Comparison of ENCODE assay signal across 17 mouse cellular contexts in the genomic region with DNA sequence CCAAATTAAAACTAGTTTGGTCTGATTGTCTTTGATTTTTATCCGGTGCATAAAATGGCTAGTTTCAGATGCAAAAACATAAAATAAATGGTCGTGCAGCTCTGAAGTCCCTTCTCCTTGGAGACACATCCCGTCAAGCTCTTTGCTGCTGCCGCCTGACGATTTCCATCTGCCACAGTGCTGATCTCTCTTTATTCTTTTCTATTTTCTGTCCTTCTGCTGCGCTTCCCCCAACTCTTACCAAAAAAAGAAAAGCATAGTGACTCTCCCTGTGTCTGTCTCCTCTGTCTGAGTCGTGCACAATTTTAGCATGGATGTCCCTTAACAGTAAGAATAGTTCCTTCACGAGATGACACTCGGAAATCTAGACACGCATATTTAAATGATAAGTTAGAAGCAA.
DNase-seq lines count a peak whose midpoint lies in the region; ATAC-seq lines count a peak whose summit lies in the region.
"Had no signal": no experiment of that assay in that cellular context is flagged by ENCODE, and none has a peak within 500 bp of the region (broad histone marks: within the 10 kb centered on the region; RNA-seq: fewer than 3 reads in every experiment).

No protein-coding gene starts in this region.

- H3K4me1 ChIP-seq in forebrain, embryonic 15.5 days, result peaks cover 13% of the 10 kb centered on the region
- H3K4me1 ChIP-seq in forebrain, embryonic 13.5 days, result peaks cover 17% of the 10 kb centered on the region
- no peaks in the 10 kb centered on the region for H3K4me1 ChIP-seq in kidney, embryonic 15.5 days
- peaks cover 16% of the 10 kb centered on the region; the same call in 1 of the 2 replicates for H3K4me1 ChIP-seq in lung, embryonic 15.5 days
- peaks cover 6% of the 10 kb centered on the region for H3K4me1 ChIP-seq in neural tube, embryonic 15.5 days
- H3K4me1 ChIP-seq: neural tube, embryonic 12.5 days; stomach, embryonic 15.5 days had no signal

- 81% methylated on average over 10 of the region's 10 CpGs for WGBS in forebrain, embryonic 15.5 days
- WGBS in forebrain, embryonic 13.5 days, result 83% methylated on average over 10 of the region's 10 CpGs
- WGBS in kidney, embryonic 15.5 days, result 77% methylated on average over 10 of the region's 10 CpGs
- WGBS in lung, embryonic 15.5 days, result 42% methylated on average over 10 of the region's 10 CpGs
- WGBS in neural tube, embryonic 15.5 days, result 75% methylated on average over 10 of the region's 10 CpGs

- H3K4me3 ChIP-seq in forebrain, embryonic 15.5 days, result no peak overlapping the region
- H3K4me3 ChIP-seq in forebrain, embryonic 13.5 days, result no peak overlapping the region
- no peak overlapping the region for H3K4me3 ChIP-seq in kidney, embryonic 15.5 days (replicated peaks)
- H3K4me3 ChIP-seq in lung, embryonic 15.5 days, result no peak overlapping the region
- H3K4me3 ChIP-seq in neural tube, embryonic 15.5 days (replicated peaks), result no peak overlapping the region
- H3K4me3 ChIP-seq: limb, embryonic 15.5 days; midbrain, embryonic 10.5 days; neural tube, embryonic 12.5 days; stomach, embryonic 15.5 days had no signal

- peak; percentile 67 for DNase-seq in kidney, postnatal 10 days
- DNase-seq in lung, postnatal 25 days (ENCODE audit: low spot score), result no peak
- peak; percentile 53 to 80 for DNase-seq in right cerebral cortex, postnatal 10 days (ENCODE audit: low spot score in 2 of 2)
- DNase-seq: embryo, embryonic 11 days; gastrocnemius, postnatal 14 days; liver, postnatal 0 days had no signal

- no peaks in the 10 kb centered on the region for H3K9me3 ChIP-seq in forebrain, embryonic 15.5 days
- no peaks in the 10 kb centered on the region for H3K9me3 ChIP-seq in forebrain, embryonic 13.5 days (replicated peaks)
- no peaks in the 10 kb centered on the region for H3K9me3 ChIP-seq in kidney, embryonic 15.5 days (replicated peaks)
- no peaks in the 10 kb centered on the region for H3K9me3 ChIP-seq in lung, embryonic 15.5 days
- no peaks in the 10 kb centered on the region for H3K9me3 ChIP-seq in neural tube, embryonic 15.5 days (replicated peaks)
- H3K9me3 ChIP-seq: G1E; limb, embryonic 15.5 days; midbrain, embryonic 10.5 days; neural tube, embryonic 12.5 days; stomach, embryonic 15.5 days had no signal

- no peak overlapping the region for H3K4me2 ChIP-seq in forebrain, embryonic 15.5 days (replicated peaks)
- no peak overlapping the region for H3K4me2 ChIP-seq in forebrain, embryonic 13.5 days
- H3K4me2 ChIP-seq in kidney, embryonic 15.5 days, result no peak overlapping the region
- peak overlapping the region; percentile 18; the same call in 1 of the 2 replicates for H3K4me2 ChIP-seq in lung, embryonic 15.5 days
- H3K4me2 ChIP-seq in neural tube, embryonic 15.5 days, result no peak overlapping the region
- H3K4me2 ChIP-seq: limb, embryonic 15.5 days; neural tube, embryonic 12.5 days; stomach, embryonic 15.5 days had no signal

- peak overlapping the region; percentile 50 for H3K27ac ChIP-seq in forebrain, embryonic 15.5 days (replicated peaks)
- no peak overlapping the region for H3K27ac ChIP-seq in forebrain, embryonic 13.5 days
- H3K27ac ChIP-seq in kidney, embryonic 15.5 days, result no peak overlapping the region
- peak overlapping the region; percentile 10; the same call in 1 of the 2 replicates for H3K27ac ChIP-seq in lung, embryonic 15.5 days
- H3K27ac ChIP-seq in neural tube, embryonic 15.5 days (replicated peaks), result no peak overlapping the region
- H3K27ac ChIP-seq: limb, embryonic 15.5 days; neural tube, embryonic 12.5 days; stomach, embryonic 15.5 days had no signal

- H3K36me3 ChIP-seq in forebrain, embryonic 15.5 days, result no peaks in the 10 kb centered on the region
- no peaks in the 10 kb centered on the region for H3K36me3 ChIP-seq in forebrain, embryonic 13.5 days (ENCODE audit: poor library complexity, severe bottlenecking)
- no peaks in the 10 kb centered on the region for H3K36me3 ChIP-seq in kidney, embryonic 15.5 days
- H3K36me3 ChIP-seq in lung, embryonic 15.5 days, result no peaks in the 10 kb centered on the region
- H3K36me3 ChIP-seq in neural tube, embryonic 15.5 days, result no peaks in the 10 kb centered on the region
- H3K36me3 ChIP-seq: G1E; limb, embryonic 15.5 days; midbrain, embryonic 10.5 days; neural tube, embryonic 12.5 days; stomach, embryonic 15.5 days had no signal

- no peak for ATAC-seq in forebrain, embryonic 15.5 days (replicated peaks)
- ATAC-seq in forebrain, embryonic 13.5 days, result no peak
- no peak for ATAC-seq in kidney, embryonic 15.5 days (replicated peaks; ENCODE audit: low FRiP score)
- ATAC-seq in lung, embryonic 15.5 days (ENCODE audit: borderline replicate concordance, extremely low read depth, low FRiP score, low TSS enrichment), result peak; percentile 60; the same call in 1 of the 2 replicates
- no peak for ATAC-seq in neural tube, embryonic 15.5 days (ENCODE audit: low FRiP score)
- ATAC-seq: CD4-positive, CD25-positive, alpha-beta regulatory T cell, adult 4 months; liver, postnatal 0 days had no signal

- no peaks in the 10 kb centered on the region for H3K27me3 ChIP-seq in forebrain, embryonic 15.5 days
- H3K27me3 ChIP-seq in forebrain, embryonic 13.5 days, result no peaks in the 10 kb centered on the region
- no peaks in the 10 kb centered on the region for H3K27me3 ChIP-seq in kidney, embryonic 15.5 days
- H3K27me3 ChIP-seq in lung, embryonic 15.5 days, result no peaks in the 10 kb centered on the region
- H3K27me3 ChIP-seq in neural tube, embryonic 15.5 days (replicated peaks), result no peaks in the 10 kb centered on the region
- H3K27me3 ChIP-seq: limb, embryonic 15.5 days; neural tube, embryonic 12.5 days; stomach, embryonic 15.5 days had no signal

- no peak overlapping the region for H3K9ac ChIP-seq in forebrain, embryonic 15.5 days (replicated peaks)
- no peak overlapping the region for H3K9ac ChIP-seq in forebrain, embryonic 13.5 days
- H3K9ac ChIP-seq in kidney, embryonic 15.5 days, result no peak overlapping the region
- no peak overlapping the region for H3K9ac ChIP-seq in lung, embryonic 15.5 days
- no peak overlapping the region for H3K9ac ChIP-seq in neural tube, embryonic 15.5 days (replicated peaks)
- H3K9ac ChIP-seq: limb, embryonic 15.5 days; liver, postnatal 0 days; neural tube, embryonic 12.5 days; stomach, embryonic 15.5 days had no signal

Comparison
In these comparisons a context has a peak if more than half of its experiments do, and no peak if none do; other contexts are left out.
1. H3K27ac ChIP-seq: peak in forebrain, embryonic 15.5 days (single experiment) and lung, embryonic 15.5 days (single experiment); none in forebrain, embryonic 13.5 days (single experiment), kidney, embryonic 15.5 days (single experiment) and neural tube, embryonic 15.5 days (single experiment).